Mouse (Mus musculus): ENCODE results near the gene Cdc14b.

The Cdc14b gene

DNA sequence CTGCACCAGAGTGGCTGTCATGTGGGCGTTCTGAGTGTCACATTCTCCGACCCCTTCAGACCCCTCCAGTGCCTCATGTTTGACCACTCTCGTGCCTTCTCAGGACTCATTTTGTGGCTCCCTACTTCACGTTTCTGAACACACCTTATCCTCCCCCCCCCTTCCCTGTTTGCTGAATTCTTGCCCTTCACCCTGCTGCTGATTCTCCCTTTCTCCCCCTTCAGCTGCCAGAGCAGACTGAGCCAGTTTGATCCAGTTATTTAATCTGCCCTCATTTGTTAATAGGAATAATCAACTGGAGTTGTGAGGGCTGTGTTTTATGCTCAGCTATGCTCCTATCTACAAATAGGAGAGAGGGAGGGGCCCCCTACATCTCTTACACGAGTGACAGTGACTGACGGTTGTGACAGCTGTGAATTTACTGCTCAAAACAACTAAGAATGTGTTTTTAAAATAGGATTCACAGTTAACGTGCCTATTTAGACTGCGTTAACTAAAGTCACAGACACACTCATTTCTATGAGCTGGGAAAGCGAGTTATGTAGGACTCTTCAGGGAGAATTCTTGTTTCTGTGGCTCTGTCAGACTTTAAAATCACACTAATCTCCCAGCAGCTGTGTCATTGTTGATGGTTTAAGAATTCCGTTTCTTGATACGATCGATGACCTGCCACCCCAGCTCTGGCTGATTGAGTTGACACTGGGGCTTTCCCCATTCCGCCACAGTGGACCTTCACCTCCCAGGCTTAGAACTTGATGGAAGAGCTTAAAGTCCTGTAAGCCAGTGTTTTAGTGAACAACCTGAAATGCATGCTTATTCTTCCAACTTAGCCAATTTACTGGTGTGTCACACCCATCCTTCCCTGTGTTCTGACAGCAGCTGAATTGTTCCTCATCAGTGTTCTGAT lies 96.1 kb downstream of the Cdc14b start:
- no peak for DNase-seq (ENCODE audit: low spot score)

DNA sequence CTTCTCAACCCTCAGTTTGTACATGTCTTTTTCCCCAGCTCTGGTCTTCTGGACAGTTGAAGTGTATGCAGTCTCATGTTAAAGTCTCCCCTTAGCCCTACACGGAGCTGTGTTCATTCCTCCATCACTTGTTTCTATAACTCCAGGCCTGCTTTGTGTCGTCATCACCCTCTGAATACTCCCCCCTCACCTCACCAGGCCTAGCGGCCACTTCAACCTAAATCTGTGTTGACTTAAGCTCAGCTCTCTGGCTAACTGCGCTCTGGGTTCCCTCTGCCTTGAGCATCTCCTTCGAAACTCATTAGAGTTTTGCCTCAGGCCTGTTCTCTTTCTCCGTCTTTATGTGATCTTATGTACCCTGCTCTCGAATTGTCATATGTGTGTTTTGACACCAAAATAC lies 97.1 kb downstream of the Cdc14b start:
- DNase-seq (ENCODE audit: low spot score), result no peak

DNA sequence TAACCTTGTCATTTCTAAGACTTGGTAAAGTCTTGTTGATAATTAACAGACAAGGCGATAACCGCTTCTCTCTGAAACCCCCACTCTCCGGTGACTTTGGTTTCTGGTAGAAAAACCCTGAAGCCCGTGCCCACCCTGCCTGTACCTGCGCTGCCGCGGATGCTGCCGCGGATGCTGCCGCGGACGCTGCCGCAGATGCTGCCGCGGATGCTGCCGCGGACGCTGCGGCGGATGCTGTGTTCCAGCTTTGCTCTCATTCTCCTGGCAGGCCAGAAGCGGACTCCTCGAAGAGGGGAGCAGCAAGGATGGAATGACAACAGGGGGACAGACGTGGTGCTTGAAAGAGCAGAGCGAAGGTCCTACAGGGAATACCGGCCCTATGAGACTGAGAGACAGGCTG lies 105.3 kb downstream of the Cdc14b start:
- DNase-seq (ENCODE audit: low spot score), result no peak

DNA sequence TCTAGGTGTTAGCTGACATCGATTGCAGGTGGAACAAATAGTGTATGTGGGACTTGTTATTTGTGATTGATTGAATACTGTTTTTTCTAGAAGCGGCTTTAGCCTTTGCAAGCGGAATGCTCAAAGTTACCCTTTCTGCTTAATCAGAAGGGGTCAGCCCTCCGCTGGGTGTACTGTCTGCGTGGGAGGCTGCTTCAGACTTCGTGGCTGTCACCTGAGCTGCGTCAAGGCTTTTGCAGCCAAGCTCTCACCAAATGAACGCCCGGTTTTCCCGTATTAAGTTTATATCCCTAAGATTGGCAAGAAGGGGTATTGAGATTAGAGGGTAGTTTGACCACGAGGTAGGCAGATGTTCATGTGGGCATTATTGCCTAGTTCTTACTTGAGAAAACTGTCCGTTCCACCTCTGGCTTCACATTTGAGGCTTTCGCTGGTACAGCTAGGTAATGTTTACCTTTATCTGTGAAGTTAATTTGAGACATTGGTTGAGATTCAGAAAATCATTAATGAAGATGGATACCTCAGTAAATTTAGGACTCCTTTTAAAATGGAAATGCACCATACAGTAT lies 111.9 kb downstream of the Cdc14b start:
- DNase-seq (ENCODE audit: low spot score), result peak; percentile 19

DNA sequence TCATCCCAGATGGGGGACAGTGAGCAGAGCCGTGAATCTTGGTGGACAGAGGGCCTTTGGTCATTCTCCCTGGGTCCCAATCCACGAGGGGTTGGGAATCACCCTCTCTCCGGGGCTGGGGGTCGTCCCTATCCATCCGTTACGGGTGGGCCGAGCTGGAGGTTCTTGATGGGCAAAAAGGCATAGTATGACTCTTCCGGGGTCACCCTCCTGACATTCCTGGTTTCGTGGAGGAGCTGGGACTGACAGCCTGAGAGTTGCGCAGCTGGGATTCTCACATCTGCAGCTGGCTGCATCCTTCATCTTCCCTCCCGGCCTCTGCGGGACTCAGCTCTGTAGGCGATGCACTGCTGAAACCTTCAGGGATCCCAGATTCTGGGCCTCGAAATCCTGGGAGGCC lies 112.5 kb downstream of the Cdc14b start:
- DNase-seq (ENCODE audit: low spot score), result peak; percentile 46

DNA sequence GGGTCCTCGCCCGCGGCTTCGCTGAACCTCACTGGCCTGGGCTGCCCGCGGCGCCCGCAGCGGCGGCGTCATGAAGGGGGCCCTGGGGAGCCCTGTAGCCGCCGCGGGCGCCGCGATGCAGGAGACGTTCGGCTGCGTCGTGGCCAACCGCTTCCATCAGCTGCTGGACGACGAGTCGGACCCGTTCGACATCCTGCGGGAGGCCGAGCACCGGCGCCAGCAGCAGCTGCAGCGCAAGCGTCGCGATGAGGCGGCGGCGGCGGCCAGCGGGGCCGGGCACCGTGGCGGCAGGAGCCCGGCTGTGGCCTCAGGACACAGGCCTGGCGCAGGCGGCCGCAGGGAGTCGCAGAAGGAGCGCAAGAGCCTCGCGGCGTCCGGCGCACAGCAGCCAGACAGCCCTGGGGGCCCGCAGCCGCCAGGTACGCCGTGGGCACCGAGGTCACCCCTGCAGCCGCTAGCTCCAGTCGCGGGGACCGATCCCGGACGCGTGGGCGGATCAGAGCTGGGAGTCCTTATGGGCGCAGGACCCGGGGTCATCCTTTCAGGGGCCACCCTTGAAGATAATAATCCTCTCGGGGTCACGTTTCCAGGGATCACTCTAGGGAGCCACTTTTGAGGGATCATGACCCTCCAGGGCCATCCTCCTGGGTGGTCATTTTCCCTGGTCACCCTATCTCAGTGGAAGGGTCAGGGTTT lies 113.0 kb downstream of the Cdc14b start:
- DNase-seq (ENCODE audit: low spot score), result no peak

DNA sequence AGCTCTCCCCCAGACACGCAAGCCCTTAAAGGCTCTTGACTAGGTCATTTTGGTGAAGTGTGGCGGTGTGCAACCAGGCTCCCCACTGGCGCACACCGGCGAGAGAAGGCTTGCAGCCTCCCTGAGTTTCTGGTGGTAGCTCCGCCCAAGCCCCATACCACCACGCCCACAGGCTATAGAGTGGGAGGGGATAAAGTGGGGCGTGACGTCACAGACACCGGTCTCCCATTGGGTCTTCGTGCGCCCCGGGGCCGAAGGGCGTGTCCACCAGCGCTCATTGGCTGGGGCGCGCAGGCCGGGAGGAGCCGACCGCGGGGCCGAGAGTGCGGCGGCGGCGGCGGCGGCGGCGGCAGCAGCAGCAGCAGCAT lies 113.6 kb downstream of the Cdc14b start, which contains the start of gene Habp4:
Gene Habp4, plus strand, starts transcription at position 277 of the 368 bp plus-strand sequence.
- peak; percentile 99 for DNase-seq (ENCODE audit: low spot score)

DNA sequence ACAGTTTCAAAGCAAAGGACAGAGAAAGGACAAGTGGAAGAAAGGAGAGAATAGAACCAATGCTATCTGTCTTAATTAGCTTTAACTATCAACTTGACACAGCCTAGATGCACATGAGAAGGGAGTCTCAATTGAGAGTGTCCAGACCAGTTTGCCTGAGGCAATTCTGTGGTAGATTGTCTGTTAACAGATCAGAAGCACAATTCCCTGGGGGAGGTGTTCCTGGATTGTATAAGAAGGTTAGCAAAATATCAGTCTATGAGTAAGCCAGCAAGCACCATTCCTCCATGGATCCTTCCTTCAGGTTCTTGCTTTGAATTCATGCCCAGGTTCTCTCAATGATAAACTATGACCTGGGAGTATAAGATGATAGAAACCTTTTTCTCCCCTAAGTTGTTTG lies 118.1 kb downstream of the Cdc14b start:
- DNase-seq (ENCODE audit: low spot score), result no peak

DNA sequence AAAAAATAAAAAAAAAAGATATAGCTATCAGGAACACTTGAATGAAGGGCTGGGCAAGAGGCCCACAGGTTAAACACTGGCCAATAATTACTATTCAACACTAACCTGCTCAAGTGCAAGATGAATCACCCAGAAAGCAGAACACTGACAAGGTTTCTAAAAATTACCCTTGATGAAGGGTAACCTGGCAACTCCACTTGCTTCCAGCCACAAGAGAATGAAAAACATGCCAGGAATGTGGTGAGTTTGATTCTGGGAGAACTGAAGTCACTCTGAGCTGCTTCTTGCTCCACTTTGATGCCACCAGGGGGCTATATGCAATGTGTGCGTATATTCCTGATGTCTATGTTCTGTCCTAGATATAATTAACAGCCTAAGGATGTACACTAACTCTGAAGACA lies 119.9 kb downstream of the Cdc14b start:
- peak; percentile 71 for DNase-seq (ENCODE audit: low spot score)

DNA sequence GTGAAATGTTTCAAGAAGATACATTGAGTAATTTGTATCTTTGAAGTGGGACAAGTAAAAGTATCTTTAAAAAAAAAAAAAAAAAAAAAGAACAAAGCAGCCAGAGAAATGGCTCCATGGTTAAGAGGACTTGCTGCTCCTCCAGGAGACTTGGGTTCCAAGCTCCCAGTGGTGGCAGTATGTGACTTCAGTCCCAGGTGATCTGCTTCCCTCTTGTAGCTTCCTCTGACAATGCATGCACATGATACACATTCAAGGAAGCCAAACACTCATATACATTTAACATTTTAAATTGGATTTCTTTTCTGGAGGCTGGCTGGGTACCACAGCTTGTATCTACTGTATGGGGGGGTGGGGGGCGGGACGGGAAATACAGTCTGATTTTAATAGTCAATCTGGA lies 120.4 kb downstream of the Cdc14b start:
- peak; percentile 26 for DNase-seq (ENCODE audit: low spot score)

DNA sequence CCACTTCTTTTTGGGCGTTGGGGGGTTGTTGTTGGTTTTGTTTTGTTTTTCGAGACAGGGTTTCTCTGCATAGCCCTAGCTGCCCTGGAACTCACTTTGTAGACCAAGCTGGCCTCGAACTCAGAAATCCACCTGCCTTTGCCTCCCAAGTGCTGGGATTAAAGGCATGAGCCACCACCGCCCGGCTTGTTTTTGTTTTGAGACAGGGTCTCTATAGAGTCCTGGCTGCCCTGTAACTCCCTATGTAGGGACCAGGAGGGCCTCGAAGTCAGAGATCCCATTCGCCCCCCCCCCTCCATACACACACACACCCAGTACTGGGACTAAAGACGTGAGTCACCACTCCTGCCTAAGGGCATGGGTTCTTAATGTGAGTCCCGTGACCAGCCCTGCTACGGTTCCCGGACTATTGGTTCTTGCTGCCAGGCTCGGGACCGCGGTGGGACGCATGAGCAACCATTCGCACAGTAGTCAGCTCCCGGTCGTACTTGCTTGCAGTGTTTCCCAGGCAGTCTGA lies 121.3 kb downstream of the Cdc14b start:
- DNase-seq (ENCODE audit: low spot score), result peak; percentile 79

DNA sequence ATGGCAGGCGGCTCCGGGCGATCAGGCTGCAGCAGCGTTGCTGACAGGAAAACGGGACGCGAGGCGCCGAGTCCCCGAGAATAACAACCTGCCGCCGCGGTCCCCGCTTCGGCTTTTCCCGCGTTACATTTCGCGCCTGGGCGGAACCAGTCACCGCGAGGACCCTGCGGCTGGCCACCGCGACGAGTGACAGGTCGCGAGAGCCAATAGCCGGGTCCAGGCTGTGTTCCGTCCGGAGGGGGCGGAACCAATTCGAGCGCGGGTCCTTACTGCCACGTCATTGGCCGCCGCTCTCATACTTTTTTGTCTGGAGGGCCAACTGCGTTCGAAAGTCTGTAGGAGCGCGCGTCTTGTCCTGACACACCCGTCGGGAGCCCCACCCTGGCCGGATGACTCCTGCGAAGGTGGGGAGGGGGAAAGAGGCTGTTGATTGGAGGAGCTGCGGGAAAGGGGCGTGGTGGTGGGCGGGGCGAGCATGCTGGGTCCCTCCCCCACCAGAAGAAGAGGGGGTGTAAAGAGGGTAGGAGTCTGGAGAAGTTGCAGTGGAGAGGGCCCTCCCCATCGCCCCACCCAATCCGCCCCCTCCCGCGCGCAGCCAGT lies 121.9 kb downstream of the Cdc14b start, which contains the start of gene Zfp367:
Gene Zfp367, minus strand, starts transcription at position 120 of the 600 bp plus-strand sequence.
- peak; percentile 99 for DNase-seq (ENCODE audit: low spot score)

DNA sequence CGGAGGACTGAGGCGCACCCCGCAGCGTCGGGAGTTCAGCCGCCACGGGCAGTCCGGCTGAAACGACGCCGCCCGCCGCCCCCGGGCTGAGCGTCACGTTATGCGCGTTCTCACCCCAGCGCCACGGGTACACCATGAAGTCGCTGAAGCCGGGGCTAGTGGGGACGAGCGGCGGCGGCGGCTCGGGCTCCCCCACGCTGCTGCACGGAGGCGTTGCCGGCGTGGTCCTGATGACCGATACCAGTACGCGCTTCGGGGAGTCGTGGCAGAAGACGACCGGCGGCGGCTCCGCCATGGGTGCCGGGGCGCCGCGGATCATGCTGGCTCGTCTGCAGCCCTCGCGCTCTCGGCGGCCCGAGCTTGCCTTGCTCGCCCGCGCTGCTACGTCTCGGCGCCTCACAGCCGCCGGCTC lies 122.4 kb downstream of the Cdc14b start:
- peak; percentile 42 for DNase-seq (ENCODE audit: low spot score)

DNA sequence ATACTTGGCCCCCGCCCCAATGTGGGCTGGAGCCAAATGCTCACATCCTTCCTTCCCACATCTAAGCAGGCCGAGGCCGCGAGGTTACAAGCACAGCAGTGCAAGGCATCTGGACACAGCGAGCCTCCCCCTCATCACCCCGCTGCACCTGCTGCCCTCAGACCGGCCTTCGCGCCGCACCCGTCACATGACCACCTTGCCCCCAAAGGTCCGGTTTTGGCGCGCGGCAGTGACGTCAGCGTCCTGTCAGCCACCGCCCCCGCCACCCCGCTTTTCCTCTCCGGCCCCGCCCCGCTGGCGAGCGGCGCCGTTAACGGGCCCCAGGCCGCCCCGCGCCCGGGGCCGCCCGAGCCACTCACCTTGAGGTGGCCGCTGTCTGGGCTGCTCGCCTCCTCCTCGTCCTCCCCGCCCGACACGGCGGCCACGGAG lies 122.8 kb downstream of the Cdc14b start:
- peak; percentile 91 for DNase-seq (ENCODE audit: low spot score)

DNA sequence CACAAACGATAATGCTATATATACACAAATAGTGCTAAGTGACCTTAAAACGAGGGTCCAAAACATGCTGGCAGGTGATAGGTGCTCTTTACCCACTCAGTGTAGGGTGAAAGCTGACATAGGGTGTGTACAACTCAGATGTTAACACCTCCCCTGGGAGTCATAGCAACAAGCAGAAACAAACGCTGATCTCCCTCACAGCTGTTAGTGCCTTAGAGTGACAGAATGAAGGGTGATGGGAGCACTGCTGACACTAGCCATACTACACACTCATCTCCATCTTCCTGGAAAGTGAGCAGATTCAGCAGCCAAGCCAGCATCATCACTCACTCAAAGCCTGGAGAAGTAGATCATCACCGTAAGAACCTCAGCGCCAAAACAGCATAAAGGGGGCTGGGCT lies 125.0 kb downstream of the Cdc14b start:
- peak; percentile 26 for DNase-seq (ENCODE audit: low spot score)

Data from embryo, embryonic 10.5 days (tissue).